Comparison of ENCODE assay signal across 20 mouse cellular contexts in genomic region chr9:116388863-116389262, GRCm38 (mm10).
DNase-seq lines count a peak whose midpoint lies in the region; ATAC-seq lines count a peak whose summit lies in the region.
"Had no signal": no experiment of that assay in that cellular context is flagged by ENCODE, and none has a peak within 500 bp of the region (broad histone marks: within the 10 kb centered on the region; RNA-seq: fewer than 3 reads in every experiment).

No protein-coding gene starts in this region.

- H3K27ac ChIP-seq in hindbrain, embryonic 11.5 days (ENCODE audit: low read depth, low read length), result no peak overlapping the region
- no peak overlapping the region for H3K27ac ChIP-seq in hindbrain, embryonic 13.5 days
- H3K27ac ChIP-seq in neural tube, embryonic 11.5 days (ENCODE audit: low read depth, low read length), result no peak overlapping the region
- no peak overlapping the region for H3K27ac ChIP-seq in neural tube, embryonic 15.5 days (replicated peaks)
- H3K27ac ChIP-seq in liver, embryonic 16.5 days (ENCODE audit: low read length), result no peak overlapping the region
- H3K27ac ChIP-seq: forebrain, embryonic 12.5 days; heart, embryonic 13.5 days; hindbrain, embryonic 10.5 days had no signal

- H3K4me3 ChIP-seq in hindbrain, embryonic 11.5 days (ENCODE audit: low read depth, low read length), result no peak overlapping the region
- H3K4me3 ChIP-seq in hindbrain, embryonic 13.5 days, result no peak overlapping the region
- H3K4me3 ChIP-seq in neural tube, embryonic 11.5 days (ENCODE audit: low read depth, low read length), result no peak overlapping the region
- H3K4me3 ChIP-seq in neural tube, embryonic 15.5 days (replicated peaks), result no peak overlapping the region
- H3K4me3 ChIP-seq in liver, embryonic 16.5 days (ENCODE audit: low read depth, low read length), result no peak overlapping the region
- H3K4me3 ChIP-seq: forebrain, embryonic 12.5 days; heart, embryonic 13.5 days; hindbrain, embryonic 10.5 days had no signal

- WGBS in hindbrain, embryonic 11.5 days, result 61% methylated on average over 8 of the region's 8 CpGs
- WGBS in hindbrain, embryonic 13.5 days, result 60% methylated on average over 8 of the region's 8 CpGs
- WGBS in neural tube, embryonic 11.5 days, result 63% methylated on average over 8 of the region's 8 CpGs
- 76% methylated on average over 8 of the region's 8 CpGs for WGBS in neural tube, embryonic 15.5 days
- WGBS in liver, embryonic 16.5 days (ENCODE audit: insufficient replicate concordance), result 44% methylated on average over 8 of the region's 8 CpGs

- no peak overlapping the region for H3K9ac ChIP-seq in hindbrain, embryonic 11.5 days (ENCODE audit: low read depth, low read length)
- H3K9ac ChIP-seq in hindbrain, embryonic 13.5 days, result no peak overlapping the region
- H3K9ac ChIP-seq in neural tube, embryonic 11.5 days (ENCODE audit: low read length), result no peak overlapping the region
- no peak overlapping the region for H3K9ac ChIP-seq in neural tube, embryonic 15.5 days (replicated peaks)
- no peak overlapping the region for H3K9ac ChIP-seq in liver, embryonic 16.5 days (ENCODE audit: low read depth, low read length)
- H3K9ac ChIP-seq: forebrain, embryonic 12.5 days; heart, embryonic 13.5 days had no signal

- no peaks in the 10 kb centered on the region for H3K27me3 ChIP-seq in hindbrain, embryonic 11.5 days (ENCODE audit: control insufficient read depth, insufficient read depth, low read length)
- no peaks in the 10 kb centered on the region for H3K27me3 ChIP-seq in hindbrain, embryonic 13.5 days
- no peaks in the 10 kb centered on the region for H3K27me3 ChIP-seq in neural tube, embryonic 11.5 days (ENCODE audit: control insufficient read depth, insufficient read depth, low read length)
- no peaks in the 10 kb centered on the region for H3K27me3 ChIP-seq in neural tube, embryonic 15.5 days (replicated peaks)
- no peaks in the 10 kb centered on the region for H3K27me3 ChIP-seq in liver, embryonic 16.5 days (ENCODE audit: control insufficient read depth, insufficient read depth, low read depth, low read length)
- H3K27me3 ChIP-seq: forebrain, embryonic 12.5 days; heart, embryonic 13.5 days; Patski had no signal

- DNase-seq in hindbrain, embryonic 11.5 days (ENCODE audit: low spot score), result peak; percentile 11
- peak; percentile 21 for DNase-seq in neural tube, embryonic 11.5 days (ENCODE audit: low spot score)
- no peak for DNase-seq in frontal cortex, postnatal 25 days (ENCODE audit: low spot score in 2 of 2)
- DNase-seq in heart, postnatal 4 days, result no peak
- DNase-seq in left cerebral cortex, postnatal 25 days (ENCODE audit: low spot score in 2 of 2), result no peak
- DNase-seq: cerebellum, adult 11-12 months; cerebellum, postnatal 36 days; kidney, adult 11 months; kidney, postnatal 10 days; left cerebral cortex, postnatal 4 days; lung, postnatal 4 days; retina, postnatal 1 day; thymus, postnatal 36 days had no signal

- H3K9me3 ChIP-seq in hindbrain, embryonic 11.5 days (ENCODE audit: control insufficient read depth, low read length), result no peaks in the 10 kb centered on the region
- H3K9me3 ChIP-seq in hindbrain, embryonic 13.5 days, result no peaks in the 10 kb centered on the region
- no peaks in the 10 kb centered on the region for H3K9me3 ChIP-seq in neural tube, embryonic 11.5 days (ENCODE audit: control insufficient read depth, low read length)
- no peaks in the 10 kb centered on the region for H3K9me3 ChIP-seq in neural tube, embryonic 15.5 days (replicated peaks)
- H3K9me3 ChIP-seq in liver, embryonic 16.5 days (replicated peaks; ENCODE audit: control insufficient read depth, low read length), result no peaks in the 10 kb centered on the region
- H3K9me3 ChIP-seq: forebrain, embryonic 12.5 days; heart, embryonic 13.5 days; hindbrain, embryonic 10.5 days had no signal

- intact Hi-C loops in left cerebral cortex, postnatal 25 days (cut with DNase I), result loop anchor here (5.0 kb wide), 1 partner anchor 327 kb away; no protein-coding TSS in a partner anchor

- no peaks in the 10 kb centered on the region for H3K4me1 ChIP-seq in hindbrain, embryonic 11.5 days (replicated peaks; ENCODE audit: control insufficient read depth, insufficient read depth, low read length)
- no peaks in the 10 kb centered on the region; the same call in none of the 2 replicates for H3K4me1 ChIP-seq in hindbrain, embryonic 13.5 days (replicated peaks)
- no peaks in the 10 kb centered on the region for H3K4me1 ChIP-seq in neural tube, embryonic 11.5 days (ENCODE audit: control insufficient read depth, insufficient read depth, low read length)
- peaks cover 7% of the 10 kb centered on the region for H3K4me1 ChIP-seq in neural tube, embryonic 15.5 days
- H3K4me1 ChIP-seq in liver, embryonic 16.5 days (ENCODE audit: control insufficient read depth, low read depth, low read length), result peaks cover 4% of the 10 kb centered on the region; the same call in 1 of the 2 replicates

- H3K4me2 ChIP-seq in hindbrain, embryonic 11.5 days (replicated peaks; ENCODE audit: low read depth, low read length), result no peak overlapping the region
- no peak overlapping the region for H3K4me2 ChIP-seq in hindbrain, embryonic 13.5 days
- no peak overlapping the region for H3K4me2 ChIP-seq in neural tube, embryonic 11.5 days (ENCODE audit: low read depth)
- H3K4me2 ChIP-seq in neural tube, embryonic 15.5 days, result no peak overlapping the region
- H3K4me2 ChIP-seq in liver, embryonic 16.5 days (ENCODE audit: low read depth, low read length), result peak overlapping the region; percentile 0; the same call in 1 of the 2 replicates
- H3K4me2 ChIP-seq: forebrain, embryonic 12.5 days; heart, embryonic 13.5 days had no signal

- H3K36me3 ChIP-seq in hindbrain, embryonic 11.5 days (ENCODE audit: control insufficient read depth, insufficient read depth, low read length), result no peaks in the 10 kb centered on the region
- H3K36me3 ChIP-seq in hindbrain, embryonic 13.5 days, result no peaks in the 10 kb centered on the region
- no peaks in the 10 kb centered on the region for H3K36me3 ChIP-seq in neural tube, embryonic 11.5 days (ENCODE audit: control insufficient read depth, insufficient read depth, low read length)
- H3K36me3 ChIP-seq in neural tube, embryonic 15.5 days, result no peaks in the 10 kb centered on the region
- no peaks in the 10 kb centered on the region for H3K36me3 ChIP-seq in liver, embryonic 16.5 days (ENCODE audit: control insufficient read depth, insufficient read depth)
- H3K36me3 ChIP-seq: forebrain, embryonic 12.5 days; heart, embryonic 13.5 days; hindbrain, embryonic 10.5 days had no signal

- no peak for ATAC-seq in hindbrain, embryonic 11.5 days (ENCODE audit: low FRiP score)
- no peak for ATAC-seq in hindbrain, embryonic 13.5 days (ENCODE audit: low FRiP score)
- ATAC-seq in neural tube, embryonic 11.5 days (ENCODE audit: insufficient read depth, low FRiP score, low TSS enrichment), result no peak
- no peak for ATAC-seq in neural tube, embryonic 15.5 days (ENCODE audit: low FRiP score)
- ATAC-seq in liver, embryonic 16.5 days (ENCODE audit: low read depth), result peak; percentile 74
- ATAC-seq: Patski had no signal

Comparison
In these comparisons a context has a peak if more than half of its experiments do, and no peak if none do; other contexts are left out.
1. DNase-seq: peak in hindbrain, embryonic 11.5 days (single experiment) and neural tube, embryonic 11.5 days (single experiment); none in frontal cortex, postnatal 25 days (0 of 2), heart, postnatal 4 days (single experiment) and left cerebral cortex, postnatal 25 days (0 of 2).